Mouse (Mus musculus) G1E (cell line): ENCODE results near the gene Grk3. TPM values are rescaled to one million over a fixed set of nuclear protein-coding genes. Genes with fewer than 3 reads are reported as not detected.

Source experiments
- ATAC-seq: 2 replicates; pipeline ENCODE4 v1.8.0; 2016; ENCODE audit warnings: mild to moderate bottlenecking; ENCODE audit not compliant: insufficient number of reproducible peaks, poor library complexity, low FRiP score, severe bottlenecking; ENCODE audit errors: extremely low read depth
- DNase-seq: peaks from one replicate; pipeline ENCODE4 v3.0.0; 2012; ENCODE audit warnings: low spot score
- H3K27me3 ChIP-seq: 2 replicates; pipeline ENCODE4 v1.6.1; 2012; ENCODE audit warnings: mild to moderate bottlenecking, low read length, inconsistent platforms; ENCODE audit not compliant: insufficient read depth
- H3K36me3 ChIP-seq: replicated peaks from 2 replicates; pipeline ENCODE3; 2012; ENCODE audit warnings: mild to moderate bottlenecking, inconsistent platforms
- H3K4me1 ChIP-seq: 2 replicates; pipeline ENCODE4 v1.6.1; 2012; ENCODE audit warnings: low read depth, low read length, inconsistent platforms, mixed read lengths; ENCODE audit not compliant: insufficient read depth
- H3K4me3 ChIP-seq: 2 replicates; pipeline ENCODE4 v1.5.1; 2012; ENCODE audit warnings: low read depth, mild to moderate bottlenecking, inconsistent platforms, low read length, moderate library complexity, mixed read lengths
- H3K9me3 ChIP-seq: replicated peaks from 2 replicates; pipeline ENCODE4 v1.6.1; 2012; ENCODE audit warnings: inconsistent platforms
- CTCF ChIP-seq: IDR thresholded peaks from 2 replicates; pipeline ENCODE4 v1.5.1; 2012; ENCODE audit warnings: low read depth, low read length, inconsistent platforms, mixed read lengths
- GATA1 ChIP-seq: IDR thresholded peaks from 2 replicates; pipeline ENCODE4 v1.6.1; 2012; ENCODE audit warnings: borderline replicate concordance, low read length, inconsistent platforms, mixed read lengths
- GATA2 ChIP-seq: IDR thresholded peaks from 2 replicates; pipeline ENCODE4 v1.6.1; 2012; ENCODE audit warnings: low read depth, low read length, inconsistent platforms, borderline replicate concordance
- POLR2AphosphoS5 ChIP-seq: IDR thresholded peaks from 2 replicates; pipeline ENCODE4 v1.6.1; 2012; ENCODE audit warnings: low read depth, low read length, inconsistent platforms; ENCODE audit not compliant: insufficient replicate concordance
- TAL1 ChIP-seq: conservative IDR thresholded peaks from 2 replicates; pipeline ENCODE4 v1.6.1; 2012; ENCODE audit warnings: low read depth, low read length, inconsistent platforms, mixed read lengths
- polyA plus RNA-seq: library from polyadenylated mRNA; stranded (reverse); fragments of >175 nt; gene quantifications from 2 replicates; pipeline ENCODE4 v1.2.3, GENCODE M21; 2012
- total RNA-seq, 2 experiments: library from RNA; stranded (forward) in 1 of 2; stranded (reverse) in 1 of 2; fragments of 200-1000 nt in 1 of 2; fragments of >200 nt in 1 of 2; fragmentation: Nextera tagmentation in 1 of 2; gene quantifications; 2 replicates each; pipeline ENCODE4 v1.2.3; 2014 to 2017

Gene Grk3
- total and polyA plus RNA-seq, 3 experiments = 0.11 TPM; not detected in 2

GRCm38 (mm10) chr5:112977089-112977488 is 38.5 kb downstream of the Grk3 start:
- TF ChIP-seq GATA2 = no peak
- peaks cover 83% of the 10 kb centered on the region for H3K9me3 ChIP-seq
- no peak overlapping the region for H3K4me3 ChIP-seq
- no peak for DNase-seq
- no peaks in the 10 kb centered on the region for H3K36me3 ChIP-seq
- H3K4me1 ChIP-seq = no peaks in the 10 kb centered on the region
- no peaks in the 10 kb centered on the region for H3K27me3 ChIP-seq
- no peak for ATAC-seq

- H3K4me1 ChIP-seq = no peaks in the 10 kb centered on the region
- peaks cover 82% of the 10 kb centered on the region for H3K9me3 ChIP-seq
- peaks cover 2% of the 10 kb centered on the region; the same call in 1 of the 2 replicates for H3K27me3 ChIP-seq
- TF ChIP-seq CTCF (no peak), GATA2 (no peak), TAL1 (no peak), GATA1 (no peak), POLR2AphosphoS5 (no peak)
- no peak for ATAC-seq
- no peak for DNase-seq
- H3K36me3 ChIP-seq = no peaks in the 10 kb centered on the region
- no peak overlapping the region for H3K4me3 ChIP-seq
Measured at GRCm38 (mm10) chr5:112973596-112973995, 42.0 kb downstream of the Grk3 start.

GRCm38 (mm10) chr5:112972297-112972696 is 43.3 kb downstream of the Grk3 start:
- TF ChIP-seq POLR2AphosphoS5 = no peak
- TF ChIP-seq CTCF = no peak
- TF ChIP-seq TAL1 = no peak
- TF ChIP-seq GATA2 = no peak
- TF ChIP-seq GATA1 = no peak
- ATAC-seq = no peak

GRCm38 (mm10) chr5:112963495-112963894 is 52.1 kb downstream of the Grk3 start:
- no peak overlapping the region for H3K4me3 ChIP-seq
- H3K9me3 ChIP-seq = peaks cover 86% of the 10 kb centered on the region
- DNase-seq = no peak
- no peaks in the 10 kb centered on the region for H3K27me3 ChIP-seq
- H3K4me1 ChIP-seq = no peaks in the 10 kb centered on the region
- TF ChIP-seq CTCF = no peak
- TF ChIP-seq POLR2AphosphoS5 = no peak
- TF ChIP-seq GATA1 = no peak
- TF ChIP-seq TAL1 = no peak
- TF ChIP-seq GATA2 = no peak
- no peaks in the 10 kb centered on the region for H3K36me3 ChIP-seq
- no peak for ATAC-seq

More at GRCm38 (mm10) chr5:112972297-112972696, 43.3 kb downstream of the Grk3 start:
- Histone ChIP-seq H3K4me1 (no peaks in the 10 kb centered on the region), H3K27me3 (peaks cover 2% of the 10 kb centered on the region; the same call in 1 of the 2 replicates), H3K4me3 (no peak overlapping the region), H3K9me3 (peaks cover 79% of the 10 kb centered on the region), H3K36me3 (no peaks in the 10 kb centered on the region)
- no peak for DNase-seq

GRCm38 (mm10) chr5:112962166-112962565 is 53.4 kb downstream of the Grk3 start:
- ATAC-seq (no peak), DNase-seq (no peak)
- no peak overlapping the region for H3K4me3 ChIP-seq
- peaks cover 84% of the 10 kb centered on the region for H3K9me3 ChIP-seq
- TF ChIP-seq TAL1 (no peak), CTCF (no peak), GATA2 (no peak), POLR2AphosphoS5 (no peak), GATA1 (no peak)
- no peaks in the 10 kb centered on the region for H3K27me3 ChIP-seq
- H3K36me3 ChIP-seq = no peaks in the 10 kb centered on the region
- no peaks in the 10 kb centered on the region for H3K4me1 ChIP-seq

- no peak for DNase-seq
- Histone ChIP-seq H3K4me1 (no peaks in the 10 kb centered on the region), H3K36me3 (no peaks in the 10 kb centered on the region), H3K27me3 (no peaks in the 10 kb centered on the region), H3K4me3 (no peak overlapping the region), H3K9me3 (peaks cover 90% of the 10 kb centered on the region)
- ATAC-seq = no peak
- TF ChIP-seq GATA1 = no peak
- TF ChIP-seq POLR2AphosphoS5 = no peak
- TF ChIP-seq TAL1 = no peak
- TF ChIP-seq GATA2 = no peak
- no peak for TF ChIP-seq CTCF
Measured at GRCm38 (mm10) chr5:112960911-112961310, 54.7 kb downstream of the Grk3 start.

GRCm38 (mm10) chr5:112958293-112958692 is 57.3 kb downstream of the Grk3 start:
- ATAC-seq (no peak), DNase-seq (no peak)
- H3K9me3 ChIP-seq = peaks cover 88% of the 10 kb centered on the region
- no peak overlapping the region for H3K4me3 ChIP-seq
- no peaks in the 10 kb centered on the region for H3K4me1 ChIP-seq
- TF ChIP-seq CTCF (no peak), POLR2AphosphoS5 (no peak), GATA1 (no peak), TAL1 (no peak), GATA2 (no peak)
- no peaks in the 10 kb centered on the region for H3K27me3 ChIP-seq
- no peaks in the 10 kb centered on the region for H3K36me3 ChIP-seq
